Mouse (Mus musculus): ENCODE data around the gene Fgf15. TPM values are rescaled to one million over a fixed set of nuclear protein-coding genes. Genes with fewer than 3 reads are reported as not detected.

The Fgf15 gene
- total and polyA plus RNA-seq, 2 experiments from 2014 or later = 5.1 to 9.3 TPM

- Histone ChIP-seq H3K9ac (replicated peaks; ENCODE audit: low read length, poor library complexity, severe bottlenecking) (no peak overlapping the region), H3K36me3 (ENCODE audit: insufficient read depth, low read length) (no peaks in the 10 kb centered on the region), H3K27ac (ENCODE audit: low read depth, low read length) (no peak overlapping the region), H3K4me2 (ENCODE audit: low read depth, low read length, poor library complexity, severe bottlenecking) (no peak overlapping the region), H3K4me3 (ENCODE audit: low read depth, low read length) (no peak overlapping the region), H3K4me1 (ENCODE audit: insufficient read depth, low read length) (peaks cover 10% of the 10 kb centered on the region), H3K27me3 (ENCODE audit: insufficient read depth, low read length) (peaks cover 35% of the 10 kb centered on the region), H3K9me3 (ENCODE audit: low read length) (no peaks in the 10 kb centered on the region)
- ATAC-seq (ENCODE audit: low FRiP score) (no peak), DNase-seq (ENCODE audit: low spot score) (no peak)
- no peak for TF ChIP-seq CTCF (IDR thresholded peaks at IDR 0.05)
- WGBS = 96% methylated on average over 1 of the region's 1 CpGs
These were observed 37.6 kb upstream of the Fgf15 start for GRCm38 (mm10) chr7:144858702-144859101.

- peaks cover 10% of the 10 kb centered on the region for H3K4me1 ChIP-seq (ENCODE audit: insufficient read depth, low read length)
- 0 out of 2 replicates have a peak overlapping the region, but pooled peaks have one; percentile 28 for H3K4me2 ChIP-seq (ENCODE audit: low read depth, low read length, poor library complexity, severe bottlenecking)
- DNase-seq (ENCODE audit: low spot score) (no peak), ATAC-seq (ENCODE audit: low FRiP score) (no peak)
- under 1% methylated on average over 52 of the region's 72 CpGs for WGBS
- no peaks in the 10 kb centered on the region for H3K36me3 ChIP-seq (ENCODE audit: insufficient read depth, low read length)
- H3K9ac ChIP-seq (replicated peaks; ENCODE audit: low read length, poor library complexity, severe bottlenecking) = no peak overlapping the region
- no peak for TF ChIP-seq CTCF (IDR thresholded peaks at IDR 0.05)
- H3K4me3 ChIP-seq (ENCODE audit: low read depth, low read length) = peak overlapping the region; percentile 23
- H3K9me3 ChIP-seq (ENCODE audit: low read length) = no peaks in the 10 kb centered on the region
- no peak overlapping the region for H3K27ac ChIP-seq (ENCODE audit: low read depth, low read length)
- H3K27me3 ChIP-seq (ENCODE audit: insufficient read depth, low read length) = peaks cover 53% of the 10 kb centered on the region
These were observed 35.1 kb upstream of the Fgf15 start for GRCm38 (mm10) chr7:144861056-144861768.

- ATAC-seq (ENCODE audit: low FRiP score) = no peak
- Histone ChIP-seq H3K9me3 (ENCODE audit: low read length) (no peaks in the 10 kb centered on the region), H3K27me3 (ENCODE audit: insufficient read depth, low read length) (peaks cover 54% of the 10 kb centered on the region), H3K9ac (replicated peaks; ENCODE audit: low read length, poor library complexity, severe bottlenecking) (no peak overlapping the region), H3K27ac (ENCODE audit: low read depth, low read length) (no peak overlapping the region), H3K4me1 (ENCODE audit: insufficient read depth, low read length) (peaks cover 10% of the 10 kb centered on the region), H3K36me3 (ENCODE audit: insufficient read depth, low read length) (no peaks in the 10 kb centered on the region), H3K4me2 (ENCODE audit: low read depth, low read length, poor library complexity, severe bottlenecking) (no peak overlapping the region), H3K4me3 (ENCODE audit: low read depth, low read length) (peak overlapping the region; percentile 23; the same call in 1 of the 2 replicates)
- WGBS = 0% methylated on average over 27 of the region's 28 CpGs
- DNase-seq (ENCODE audit: low spot score) = no peak
- TF ChIP-seq CTCF (IDR thresholded peaks at IDR 0.05) = no peak
These were observed 34.6 kb upstream of the Fgf15 start for GRCm38 (mm10) chr7:144861769-144862070.

- peak overlapping the region; percentile 23; the same call in 1 of the 2 replicates for H3K4me3 ChIP-seq (ENCODE audit: low read depth, low read length)
- no peak overlapping the region for H3K27ac ChIP-seq (ENCODE audit: low read depth, low read length)
- H3K27me3 ChIP-seq (ENCODE audit: insufficient read depth, low read length) = peaks cover 54% of the 10 kb centered on the region
- peaks cover 10% of the 10 kb centered on the region for H3K4me1 ChIP-seq (ENCODE audit: insufficient read depth, low read length)
- no peak overlapping the region for H3K9ac ChIP-seq (replicated peaks; ENCODE audit: low read length, poor library complexity, severe bottlenecking)
- no peak overlapping the region for H3K4me2 ChIP-seq (ENCODE audit: low read depth, low read length, poor library complexity, severe bottlenecking)
- ATAC-seq (ENCODE audit: low FRiP score) (no peak), DNase-seq (ENCODE audit: low spot score) (peak; percentile 3)
- WGBS = 1% methylated on average over 14 of the region's 15 CpGs
- H3K9me3 ChIP-seq (ENCODE audit: low read length) = no peaks in the 10 kb centered on the region
- no peaks in the 10 kb centered on the region for H3K36me3 ChIP-seq (ENCODE audit: insufficient read depth, low read length)
- TF ChIP-seq CTCF (IDR thresholded peaks at IDR 0.05) = no peak
These were observed 34.2 kb upstream of the Fgf15 start for GRCm38 (mm10) chr7:144862126-144862525.

- no peak overlapping the region for H3K9ac ChIP-seq (replicated peaks; ENCODE audit: low read length, poor library complexity, severe bottlenecking)
- no peaks in the 10 kb centered on the region for H3K9me3 ChIP-seq (ENCODE audit: low read length)
- no peak for DNase-seq (ENCODE audit: low spot score)
- 7% methylated on average over 18 of the region's 18 CpGs for WGBS
- ATAC-seq (ENCODE audit: low FRiP score) = no peak
- H3K27ac ChIP-seq (ENCODE audit: low read depth, low read length) = no peak overlapping the region
- H3K4me2 ChIP-seq (ENCODE audit: low read depth, low read length, poor library complexity, severe bottlenecking) = no peak overlapping the region
- TF ChIP-seq CTCF (IDR thresholded peaks at IDR 0.05) = no peak
- H3K36me3 ChIP-seq (ENCODE audit: insufficient read depth, low read length) = no peaks in the 10 kb centered on the region
- H3K4me3 ChIP-seq (ENCODE audit: low read depth, low read length) = no peak overlapping the region
- peaks cover 54% of the 10 kb centered on the region for H3K27me3 ChIP-seq (ENCODE audit: insufficient read depth, low read length)
- peaks cover 10% of the 10 kb centered on the region for H3K4me1 ChIP-seq (ENCODE audit: insufficient read depth, low read length)
These were observed 33.6 kb upstream of the Fgf15 start for GRCm38 (mm10) chr7:144862712-144863111.

GRCm38 (mm10) chr7:144863196-144863595 is 33.1 kb upstream of the Fgf15 start:
- Histone ChIP-seq H3K36me3 (ENCODE audit: insufficient read depth, low read length) (no peaks in the 10 kb centered on the region), H3K4me2 (ENCODE audit: low read depth, low read length, poor library complexity, severe bottlenecking) (no peak overlapping the region), H3K4me3 (ENCODE audit: low read depth, low read length) (no peak overlapping the region), H3K4me1 (ENCODE audit: insufficient read depth, low read length) (peaks cover 10% of the 10 kb centered on the region), H3K9me3 (ENCODE audit: low read length) (no peaks in the 10 kb centered on the region), H3K9ac (replicated peaks; ENCODE audit: low read length, poor library complexity, severe bottlenecking) (no peak overlapping the region), H3K27me3 (ENCODE audit: insufficient read depth, low read length) (peaks cover 54% of the 10 kb centered on the region), H3K27ac (ENCODE audit: low read depth, low read length) (no peak overlapping the region)
- ATAC-seq (ENCODE audit: low FRiP score) (no peak), DNase-seq (ENCODE audit: low spot score) (no peak)
- 4% methylated on average over 11 of the region's 11 CpGs for WGBS
- no peak for TF ChIP-seq CTCF (IDR thresholded peaks at IDR 0.05)
